7 mouse cellular contexts compared by ENCODE assay signal in the genomic region with DNA sequence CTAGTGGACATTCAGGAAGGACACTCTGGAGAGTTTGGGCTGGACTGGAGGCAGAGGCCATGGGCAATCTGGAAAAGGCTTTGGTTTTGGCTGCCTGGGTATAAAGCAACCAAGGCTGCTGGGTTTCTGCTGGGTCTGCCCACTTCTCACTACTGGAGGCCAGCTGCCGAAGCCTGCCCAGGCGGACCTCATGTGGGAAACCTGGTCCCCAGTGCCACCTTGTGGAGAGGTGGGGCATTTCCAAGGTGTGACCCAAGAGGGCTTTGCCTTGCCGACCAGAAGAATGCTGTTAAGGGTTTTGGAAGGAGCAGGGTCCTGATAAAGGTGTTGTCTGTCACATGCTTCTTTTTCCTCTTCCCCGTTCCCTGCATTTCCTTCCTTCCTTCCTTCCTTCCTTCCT. TPM values are rescaled to one million over a fixed set of nuclear protein-coding genes. Genes with fewer than 3 reads are reported as not detected.
DNase-seq lines count a peak whose midpoint lies in the region; ATAC-seq lines count a peak whose summit lies in the region.

No protein-coding gene starts in this region.

- no peak overlapping the region for H3K9ac ChIP-seq in midbrain, embryonic 11.5 days (ENCODE audit: low read length)

- ATAC-seq in inflammation-experienced regulatory T-cells, adult 6 months, result peak; percentile 84
- ATAC-seq in midbrain, embryonic 11.5 days (ENCODE audit: low FRiP score), result peak; percentile 52; the same call in 1 of the 2 replicates

- no peaks in the 10 kb centered on the region for H3K4me1 ChIP-seq in midbrain, embryonic 11.5 days (ENCODE audit: control insufficient read depth, insufficient read depth, low read length)

- H3K36me3 ChIP-seq in midbrain, embryonic 11.5 days (ENCODE audit: control insufficient read depth, insufficient read depth, low read length), result no peaks in the 10 kb centered on the region

- H3K27ac ChIP-seq in midbrain, embryonic 11.5 days (ENCODE audit: low read depth, low read length), result no peak overlapping the region

- no peaks in the 10 kb centered on the region for H3K27me3 ChIP-seq in midbrain, embryonic 11.5 days (ENCODE audit: control insufficient read depth, insufficient read depth, low read length)

- WGBS in midbrain, embryonic 11.5 days, result 12% methylated on average over 4 of the region's 4 CpGs

- H3K9me3 ChIP-seq in midbrain, embryonic 11.5 days (ENCODE audit: control insufficient read depth, low read length), result no peaks in the 10 kb centered on the region

- no peak overlapping the region for H3K4me2 ChIP-seq in midbrain, embryonic 11.5 days

- DNase-seq in ZHBTc4 (ENCODE audit: low read depth, low spot score), result peak; percentile 85
- peak; percentile 80 to 88 for DNase-seq in cerebellum, postnatal 25 days
- DNase-seq in frontal cortex, postnatal 36 days (ENCODE audit: low spot score in 2 of 2), result peak; percentile 68 to 80
- DNase-seq in left cerebral cortex, postnatal 10 days (ENCODE audit: extremely low spot score in 1 of 2, low spot score in 2 of 2), result peak; percentile 64 to 89
- DNase-seq in midbrain, embryonic 11.5 days (ENCODE audit: low spot score, missing footprints), result peak; percentile 94
- DNase-seq in spleen, adult 12 weeks (ENCODE audit: low spot score), result peak; percentile 65

- H3K4me3 ChIP-seq in midbrain, embryonic 11.5 days (ENCODE audit: low read depth, low read length), result no peak overlapping the region

- intact Hi-C loops in left cerebral cortex, postnatal 10 days (cut with DNase I), result loop anchor here (10.0 kb wide), 1 partner anchor 340 kb away; no protein-coding TSS in a partner anchor

RNA-seq across cellular contexts. Expression of a gene that starts 6.1 kb away (rescaled TPM):
- 100 to 1,000 TPM in 1 of 3 experiments, 10 to 100 TPM in 2; 53.0 to 103 (median 62.4) TPM for polyA plus RNA-seq in inflammation-experienced regulatory T-cells, adult 6 months (2017; shearing (Covaris generic))
- 100 to 1,000 TPM; 115 to 118 TPM for total RNA-seq in left cerebral cortex, postnatal 10 days (2021)
- 195 and 201 TPM in 2 replicates for polyA plus RNA-seq in midbrain, embryonic 11.5 days (2014; fragmentation: Nextera tagmentation; extraction: Ambion mirVana)

RNA-seq across cellular contexts. Expression of a gene that starts 12.8 kb away (rescaled TPM):
- polyA plus RNA-seq in inflammation-experienced regulatory T-cells, adult 6 months (2017; shearing (Covaris generic)), result not detected
- 1 to 10 TPM in 1 of 2 experiments, under 1 TPM in 1; 0.85 to 1.2 TPM for total RNA-seq in left cerebral cortex, postnatal 10 days (2021)
- not detected in 2 replicates for polyA plus RNA-seq in midbrain, embryonic 11.5 days (2014; fragmentation: Nextera tagmentation; extraction: Ambion mirVana)

RNA-seq across cellular contexts. Expression of a gene that starts 27.7 kb away (rescaled TPM):
- under 1 TPM in 2 of 3 experiments, not detected in 1; 0.08 to 0.13 TPM for polyA plus RNA-seq in inflammation-experienced regulatory T-cells, adult 6 months (2017; shearing (Covaris generic))
- 10 to 100 TPM; 39.4 to 64.4 TPM for total RNA-seq in left cerebral cortex, postnatal 10 days (2021)
- polyA plus RNA-seq in midbrain, embryonic 11.5 days (2014; fragmentation: Nextera tagmentation; extraction: Ambion mirVana), result 0.62 and 1.1 TPM in 2 replicates
